Mouse (Mus musculus): ENCODE data around the gene Gp5. TPM values are rescaled to one million over a fixed set of nuclear protein-coding genes. Genes with fewer than 3 reads are reported as not detected.

Gene Gp5
- polyA plus RNA-seq, 1 experiment = 0.96 TPM

- DNase-seq (ENCODE audit: low read depth) = no peak
- TF ChIP-seq CTCF (IDR thresholded peaks at IDR 0.05; ENCODE audit: borderline replicate concordance, extremely low read depth, insufficient read depth, insufficient read length) (no peak), POLR2A (IDR thresholded peaks at IDR 0.05; ENCODE audit: borderline replicate concordance, extremely low read depth, insufficient read depth, insufficient read length, poor library complexity, severe bottlenecking) (no peak)
Observed at GRCm38 (mm10) chr16:30260012-30260635, 50.5 kb downstream of the Gp5 start.

- DNase-seq (ENCODE audit: low read depth) = no peak
- no peak for TF ChIP-seq CTCF (IDR thresholded peaks at IDR 0.05; ENCODE audit: borderline replicate concordance, extremely low read depth, insufficient read depth, insufficient read length)
- no peak for TF ChIP-seq POLR2A (IDR thresholded peaks at IDR 0.05; ENCODE audit: borderline replicate concordance, extremely low read depth, insufficient read depth, insufficient read length, poor library complexity, severe bottlenecking)
Observed at GRCm38 (mm10) chr16:30259444-30259843, 51.1 kb downstream of the Gp5 start.

- no peak for DNase-seq (ENCODE audit: low read depth)
- TF ChIP-seq CTCF (IDR thresholded peaks at IDR 0.05; ENCODE audit: borderline replicate concordance, extremely low read depth, insufficient read depth, insufficient read length) = no peak
- TF ChIP-seq POLR2A (IDR thresholded peaks at IDR 0.05; ENCODE audit: borderline replicate concordance, extremely low read depth, insufficient read depth, insufficient read length, poor library complexity, severe bottlenecking) = no peak
Observed at GRCm38 (mm10) chr16:30258441-30258840, 52.1 kb downstream of the Gp5 start.

GRCm38 (mm10) chr16:30257718-30258117 lies 52.9 kb downstream of the Gp5 start:
- DNase-seq (ENCODE audit: low read depth) = no peak
- TF ChIP-seq POLR2A (IDR thresholded peaks at IDR 0.05; ENCODE audit: borderline replicate concordance, extremely low read depth, insufficient read depth, insufficient read length, poor library complexity, severe bottlenecking) (no peak), CTCF (IDR thresholded peaks at IDR 0.05; ENCODE audit: borderline replicate concordance, extremely low read depth, insufficient read depth, insufficient read length) (no peak)

Other genes with a start within 250 kb of the Gp5 start
- 44.6 and 58.9 TPM in 2 replicates for gene Hes1, start 246.4 kb downstream of the Gp5 start, polyA plus RNA-seq (2012; rRNA removed)
- not detected in 2 replicates for gene Cpn2, start 43.3 kb downstream of the Gp5 start, polyA plus RNA-seq (2012; rRNA removed)
- 0.15 and 0.41 TPM in 2 replicates for gene Lrrc15, start 27.5 kb downstream of the Gp5 start, polyA plus RNA-seq (2012; rRNA removed)
- gene Atp13a3, start 95.2 kb upstream of the Gp5 start, polyA plus RNA-seq (2012; rRNA removed) = 28.6 and 33.0 TPM in 2 replicates
- gene Tmem44, start 240.1 kb upstream of the Gp5 start, polyA plus RNA-seq (2012; rRNA removed) = 124 and 134 TPM in 2 replicates

Measured in brain, embryonic 14.5 days (tissue).